Mouse (Mus musculus) CH12.LX (cell line): ENCODE measurements around the gene Dppa4. TPM values are rescaled to one million over a fixed set of nuclear protein-coding genes. Genes with fewer than 3 reads are reported as not detected.

Source experiments
- DNase-seq: peaks from one replicate; pipeline ENCODE4 v3.0.0-alpha.2; 2013; ENCODE audit errors: extremely low read depth
- H3K27ac ChIP-seq: 2 replicates; pipeline ENCODE4 v1.5.1; 2012; ENCODE audit warnings: low read depth, mild to moderate bottlenecking, control low read depth, moderate library complexity; ENCODE audit not compliant: insufficient read depth
- H3K27me3 ChIP-seq: replicated peaks from 2 replicates; pipeline ENCODE3; 2012; ENCODE audit warnings: inconsistent platforms
- H3K36me3 ChIP-seq, 2 experiments: replicated peaks in 1 of 2; 2 replicates each; pipeline versions ENCODE3 to v1.6.1; 2012; ENCODE audit warnings: inconsistent platforms in 1 of 2, low read length in 1 of 2, mild to moderate bottlenecking in 1 of 2, mixed read lengths in 1 of 2, moderate library complexity in 1 of 2; ENCODE audit not compliant: control insufficient read depth in 1 of 2, insufficient read depth in 1 of 2
- H3K4me1 ChIP-seq, 2 experiments: 2 replicates each; pipeline ENCODE4 v1.6.1; 2012; ENCODE audit warnings: inconsistent platforms in 1 of 2, moderate library complexity in 1 of 2; ENCODE audit not compliant: insufficient read depth in 2 of 2, control insufficient read depth in 1 of 2
- H3K4me2 ChIP-seq: 2 replicates; pipeline ENCODE4 v1.6.1; 2012; ENCODE audit warnings: low read depth, mild to moderate bottlenecking, control low read depth; ENCODE audit not compliant: poor library complexity, insufficient read depth, severe bottlenecking
- H3K4me3 ChIP-seq, 3 experiments: fragments of 150-350 bp in 1 of 3; sonication (generic) in 1 of 3; replicated peaks in 1 of 3; 2 replicates each; pipeline versions ENCODE3 to v1.5.1; 2011 to 2012; ENCODE audit warnings: low read depth in 2 of 3, low read length in 2 of 3, mild to moderate bottlenecking in 2 of 3, moderate library complexity in 2 of 3, control low read depth in 1 of 3, improper control_type of control experiment in 1 of 3, inconsistent platforms in 1 of 3, mixed read lengths in 1 of 3; ENCODE audit not compliant: poor library complexity in 1 of 3
- H3K79me2 ChIP-seq: replicated peaks from 2 replicates; pipeline ENCODE4 v1.6.1; 2012; ENCODE audit warnings: mild to moderate bottlenecking, moderate library complexity; ENCODE audit not compliant: control insufficient read depth, poor library complexity, insufficient read depth, severe bottlenecking; ENCODE audit errors: extremely low read depth
- H3K9ac ChIP-seq: 2 replicates; pipeline ENCODE4 v1.6.1; 2012; ENCODE audit warnings: low read depth, mild to moderate bottlenecking, control low read depth, moderate library complexity; ENCODE audit not compliant: insufficient read depth
- H3K9me3 ChIP-seq: replicated peaks from 2 replicates; pipeline ENCODE3; 2012; ENCODE audit warnings: low read length, inconsistent platforms, mixed read lengths
- BHLHE40 ChIP-seq: IDR thresholded peaks from 2 replicates; pipeline ENCODE4 v1.6.1; 2011; ENCODE audit warnings: mild to moderate bottlenecking, low read depth, low read length, improper control_type of control experiment
- CTCF ChIP-seq, 2 experiments: IDR thresholded peaks in 1 of 2; conservative IDR thresholded peaks in 1 of 2; 2 replicates each; pipeline ENCODE4 v1.5.1; 2011 to 2012; ENCODE audit warnings: low read depth in 2 of 2, low read length in 2 of 2, improper control_type of control experiment in 1 of 2, inconsistent platforms in 1 of 2, mild to moderate bottlenecking in 1 of 2, moderate library complexity in 1 of 2
- ELF1 ChIP-seq: IDR thresholded peaks from 2 replicates; pipeline ENCODE4 v1.6.1; 2014; ENCODE audit warnings: low read depth, mild to moderate bottlenecking, inconsistent platforms, low read length, improper control_type of control experiment
- EP300 ChIP-seq: IDR thresholded peaks from 2 replicates; pipeline ENCODE4 v1.6.1; 2011; ENCODE audit warnings: low read length, improper control_type of control experiment
- IRF4 ChIP-seq: IDR thresholded peaks from 2 replicates; pipeline ENCODE4 v1.6.1; 2014; ENCODE audit warnings: low read depth, mild to moderate bottlenecking, inconsistent platforms, low read length, improper control_type of control experiment
- JUN ChIP-seq: IDR thresholded peaks from 2 replicates; pipeline ENCODE4 v1.6.1; 2011; ENCODE audit warnings: low read depth, mild to moderate bottlenecking, low read length, improper control_type of control experiment, moderate library complexity; ENCODE audit not compliant: insufficient read depth
- JUND ChIP-seq: conservative IDR thresholded peaks from 2 replicates; pipeline ENCODE4 v1.6.1; 2011; ENCODE audit warnings: low read depth, low read length, improper control_type of control experiment
- KAT2A ChIP-seq: IDR thresholded peaks from 2 replicates; pipeline ENCODE4 v1.6.1; 2012; ENCODE audit warnings: low read length, improper control_type of control experiment, inconsistent platforms; ENCODE audit not compliant: insufficient replicate concordance
- MAX ChIP-seq: IDR thresholded peaks from 2 replicates; pipeline ENCODE4 v1.6.1; 2011; ENCODE audit warnings: low read length, improper control_type of control experiment
- MAZ ChIP-seq: IDR thresholded peaks from 2 replicates; pipeline ENCODE4 v1.6.1; 2012; ENCODE audit warnings: low read depth, mild to moderate bottlenecking, inconsistent platforms, low read length, improper control_type of control experiment, moderate library complexity
- MXI1 ChIP-seq: IDR thresholded peaks from 2 replicates; pipeline ENCODE4 v1.6.1; 2011; ENCODE audit warnings: mild to moderate bottlenecking, low read depth, low read length, improper control_type of control experiment
- NRF1 ChIP-seq: IDR thresholded peaks from 2 replicates; pipeline ENCODE4 v1.6.1; 2014; ENCODE audit warnings: low read depth, mild to moderate bottlenecking, inconsistent platforms, low read length, improper control_type of control experiment, moderate library complexity
- POLR2A ChIP-seq: IDR thresholded peaks from 2 replicates; pipeline ENCODE4 v1.6.1; 2011; ENCODE audit warnings: low read depth, mild to moderate bottlenecking, improper control_type of control experiment, low read length
- POLR2AphosphoS2 ChIP-seq: IDR thresholded peaks from 2 replicates; pipeline ENCODE4 v1.6.1; 2011; ENCODE audit warnings: low read depth, low read length, improper control_type of control experiment
- ZC3H11A ChIP-seq: IDR thresholded peaks from 2 replicates; pipeline ENCODE4 v1.6.1; 2012; ENCODE audit warnings: low read depth, mild to moderate bottlenecking, inconsistent platforms, low read length, improper control_type of control experiment
- ZNF384 ChIP-seq: IDR thresholded peaks from 2 replicates; pipeline ENCODE4 v1.6.1; 2012; ENCODE audit warnings: low read depth, low read length, improper control_type of control experiment, inconsistent platforms
- dilution Hi-C: fragments of 300-500 bp; cut with MboI; formaldehyde crosslinking; loops from 2 replicates; pipeline ENCODE4 v1.14.3; 2020; ENCODE audit warnings: low sequenced_read_pairs; ENCODE audit not compliant: extremely low pct_unique_long_range_greater_than_20kb, extremely low pct_ligation_motif_present
- in situ Hi-C: fragments of 300-500 bp; cut with MboI; formaldehyde crosslinking; loops from 3 replicates; pipeline ENCODE4 v1.14.3; 2019; ENCODE audit warnings: low sequenced_read_pairs, low pct_ligation_motif_present, low pct_unique_long_range_greater_than_20kb, mixed read lengths
- polyA plus RNA-seq: library from polyadenylated mRNA; unstranded; fragments of >175 nt; gene quantifications from 2 replicates; pipeline ENCODE4 v1.2.1, GENCODE M21; 2012; ENCODE audit warnings: low read depth; ENCODE audit not compliant: insufficient read length
- total RNA-seq, 2 experiments: library from RNA; depleted of rRNA; stranded (reverse); fragments of 300-350 nt in 1 of 2; fragments of >200 nt in 1 of 2; gene quantifications; 2 replicates each; pipeline ENCODE4 v1.2.3; 2012 to 2014

Dppa4 gene
- total and polyA plus RNA-seq, 3 experiments, result not detected

DNA sequence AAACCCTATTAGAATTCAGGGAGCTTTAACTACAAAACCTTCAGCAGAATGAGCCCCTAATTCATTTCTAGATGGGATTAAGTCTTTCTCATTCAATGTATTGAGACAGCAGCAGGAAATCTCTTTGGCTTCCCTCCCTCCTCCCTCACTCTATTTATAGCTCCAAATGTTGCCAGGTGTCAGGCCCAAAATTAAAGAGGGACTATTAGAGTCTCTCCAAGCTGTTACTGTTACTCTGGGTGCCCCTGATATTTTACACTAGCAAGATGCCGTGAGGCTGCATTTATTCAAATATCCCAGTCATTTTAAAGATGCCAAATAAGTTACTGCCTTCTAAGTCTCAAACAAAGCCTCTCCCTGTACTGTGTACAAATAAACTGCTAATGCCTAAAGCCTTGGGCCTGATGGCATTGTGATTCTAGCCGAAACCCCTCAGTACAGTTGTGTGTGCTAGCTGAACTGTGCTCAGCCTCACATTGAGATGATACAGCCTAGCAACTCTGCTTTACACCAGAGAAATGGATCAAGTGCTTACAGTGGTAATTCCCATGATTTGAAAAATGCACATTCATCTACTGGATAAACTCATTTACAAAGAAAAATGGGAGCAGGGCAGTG lies 36.4 kb upstream of the Dppa4 start:
- TF ChIP-seq POLR2AphosphoS2 (no peak), EP300 (no peak), KAT2A (no peak)
- TF ChIP-seq, all 38 proteins: peak for 0
- Histone ChIP-seq H3K4me1 (no peaks in the 10 kb centered on the region), H3K27ac (no peak overlapping the region), H3K9me3 (peaks cover 56% of the 10 kb centered on the region), H3K4me2 (no peak overlapping the region), H3K27me3 (no peaks in the 10 kb centered on the region), H3K4me3 (no peak overlapping the region), H3K9ac (no peak overlapping the region), H3K79me2 (no peaks in the 10 kb centered on the region), H3K36me3 (no peaks in the 10 kb centered on the region)
- DNase-seq, result no peak
- in situ Hi-C loops, result no loop called here
- dilution Hi-C loops, result no loop called here

DNA sequence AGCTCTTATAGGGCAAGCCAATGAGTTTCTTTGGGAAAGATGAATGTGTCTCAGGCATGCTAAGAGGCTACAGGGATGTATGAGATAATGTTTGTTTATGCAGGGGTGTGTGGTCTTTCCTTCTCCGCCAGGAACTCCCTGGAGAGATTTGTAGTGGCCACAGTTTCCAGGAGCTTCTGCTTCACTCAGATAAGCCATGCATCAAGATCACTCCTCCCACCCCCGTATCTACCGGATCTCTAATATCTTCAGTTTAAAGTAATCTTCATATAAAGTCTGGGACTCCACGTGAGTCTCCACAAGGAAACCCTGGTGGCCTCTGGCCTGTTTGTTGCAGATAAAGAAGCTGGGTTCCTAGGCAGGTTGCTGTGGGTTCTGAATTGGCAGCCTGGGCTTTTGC lies 30.7 kb upstream of the Dppa4 start:
- Histone ChIP-seq H3K4me2 (no peak overlapping the region), H3K4me3 (no peak overlapping the region), H3K79me2 (no peaks in the 10 kb centered on the region), H3K9ac (no peak overlapping the region), H3K36me3 (no peaks in the 10 kb centered on the region), H3K27ac (no peak overlapping the region), H3K27me3 (no peaks in the 10 kb centered on the region), H3K4me1 (no peaks in the 10 kb centered on the region), H3K9me3 (peaks cover 58% of the 10 kb centered on the region)
- DNase-seq, result no peak
- in situ Hi-C loops (no loop called here), dilution Hi-C loops (no loop called here)
- no peak for TF ChIP-seq JUND
- TF ChIP-seq NRF1, result no peak
- no peak for TF ChIP-seq ELF1
- no peak for TF ChIP-seq MXI1
- TF ChIP-seq JUN, result no peak
- no peak for TF ChIP-seq MAZ
- TF ChIP-seq CTCF (conservative IDR thresholded peaks at IDR 0.05 in 1 of 2, IDR thresholded peaks at IDR 0.05 in 1 of 2; ENCODE audit: low read depth in 2 of 2, low read length in 2 of 2), result no peak
- TF ChIP-seq IRF4, result no peak
- TF ChIP-seq POLR2AphosphoS2, result no peak
- no peak for TF ChIP-seq POLR2A
- TF ChIP-seq ZNF384, result no peak
- no peak for TF ChIP-seq ZC3H11A
- TF ChIP-seq MAX, result no peak
- TF ChIP-seq BHLHE40, result no peak
